Mouse (Mus musculus) c-Kit-positive CD71-positive TER-119-positive erythroid progenitor cells, embryonic 14.5 days (primary cell): ENCODE data around the gene Galnt4.
"Not testable (repeated sequence)": the region's sequence is repeated elsewhere in the genome, so short reads cannot be mapped to it uniquely, and the experiment has no call there.

ENCODE experiments used
- DNase-seq: peaks from one replicate; pipeline ENCODE4 v3.0.0-alpha.2; 2013; ENCODE audit warnings: low spot score

The Galnt4 gene

GRCm38 (mm10) chr10:99157697-99158096 is 49.7 kb downstream of the Galnt4 start:
- not testable (repeated sequence) for DNase-seq

- peak; percentile 24 for DNase-seq
Measured at GRCm38 (mm10) chr10:99161987-99162582, 54.1 kb downstream of the Galnt4 start.
